21 mouse cellular contexts compared by ENCODE assay signal in the genomic region with DNA sequence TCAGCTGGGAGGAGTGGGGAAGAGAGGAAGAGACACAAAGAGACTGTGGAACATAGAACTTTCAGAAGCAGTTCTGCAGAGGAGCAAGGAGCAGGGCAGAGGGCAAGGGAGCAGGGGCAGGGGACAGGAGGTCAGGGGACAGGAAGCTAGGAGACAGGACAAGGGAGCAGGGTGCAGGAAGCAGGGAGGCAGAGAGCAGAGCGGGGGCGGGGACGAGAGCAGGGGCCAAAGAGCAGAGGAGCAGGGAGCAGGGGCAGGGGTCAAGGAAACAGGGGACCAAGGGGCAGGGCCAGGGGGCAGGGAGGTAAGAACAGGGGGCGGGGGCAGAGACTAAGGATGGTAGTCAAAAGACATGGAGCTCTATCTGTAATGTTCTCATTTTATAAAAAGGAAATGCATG. TPM values are rescaled to one million over a fixed set of nuclear protein-coding genes. Genes with fewer than 3 reads are reported as not detected.
"Had no signal": no experiment of that assay in that cellular context is flagged by ENCODE, and none has a peak within 500 bp of the region (broad histone marks: within the 10 kb centered on the region; RNA-seq: fewer than 3 reads in every experiment).

No protein-coding gene starts in this region.

RNA-seq across cellular contexts. Expression of a gene that starts 43.3 kb away (rescaled TPM):
- total RNA-seq: layer of hippocampus, adult 18-20 months; layer of hippocampus, postnatal 14 days; left cerebral cortex, adult 8-10 months; left cerebral cortex, postnatal 14 days; left cerebral cortex, postnatal 4 days; monocyte, adult 5-6 weeks; neutrophil, adult 5-6 weeks had no signal
- polyA plus RNA-seq: intestine, embryonic 14.5 days; kidney, embryonic 16.5 days; limb, embryonic 12.5 days; limb, embryonic 15.5 days; liver, embryonic 14.5 days; lung, embryonic 15.5 days; midbrain, embryonic 10.5 days; midbrain, embryonic 13.5 days; midbrain, embryonic 16.5 days; myocyte; neural tube, embryonic 13.5 days; stomach, embryonic 15.5 days; testis, adult 2 months; urinary bladder, adult 2 months had no signal
